Mouse (Mus musculus): ENCODE data around the gene Rps27a. TPM values are rescaled to one million over a fixed set of nuclear protein-coding genes. Genes with fewer than 3 reads are reported as not detected.
A peak's percentile ranks its signal among the peaks of the same experiment; 100 is the strongest.

Gene Rps27a
- polyA plus RNA-seq, 1 experiment from 2014 or later, result 1,015 TPM

GRCm38 (mm10) chr11:29525988-29526794, 21.7 kb downstream of the Rps27a start, which contains the start of gene Mtif2:
TSS of gene Mtif2 (plus strand) at chr11:29526408.
- Histone ChIP-seq H3K4me2 (replicated peaks; ENCODE audit: low read depth) (peak within 1 kb of the TSS; percentile 73), H3K4me1 (replicated peaks; ENCODE audit: control insufficient read depth, insufficient read depth) (no peaks in the 10 kb centered on the region; the same call in 1 of the 2 replicates), H3K4me3 (ENCODE audit: low read depth, low read length) (peak within 1 kb of the TSS; percentile 71), H3K27ac (replicated peaks) (peak within 1 kb of the TSS; percentile 89), H3K27me3 (ENCODE audit: control insufficient read depth, insufficient read depth, low read length) (no peaks in the 10 kb centered on the region), H3K9me3 (ENCODE audit: control insufficient read depth, low read length) (no peaks in the 10 kb centered on the region), H3K36me3 (ENCODE audit: control insufficient read depth, insufficient read depth, low read length) (no peaks in the 10 kb centered on the region), H3K9ac (ENCODE audit: low read length) (peak within 1 kb of the TSS; percentile 80)
- ATAC-seq (ENCODE audit: low FRiP score, low TSS enrichment) (peak; percentile 99), DNase-seq (ENCODE audit: low spot score) (peak; percentile 86)
- TF ChIP-seq EP300 (optimal IDR thresholded peaks at IDR 0.05) (peak; percentile 57), CTCF (IDR thresholded peaks at IDR 0.05; ENCODE audit: low read depth) (peak; percentile 21; the same call in 1 of the 2 replicates)
- 3% methylated on average over 47 of the region's 47 CpGs for WGBS

GRCm38 (mm10) chr11:29514682-29515412, 33.1 kb downstream of the Rps27a start, which contains the start of gene Prorsd1:
TSS of gene Prorsd1 (minus strand) at chr11:29515033.
- 2% methylated on average over 40 of the region's 40 CpGs for WGBS
- Histone ChIP-seq H3K27me3 (ENCODE audit: control insufficient read depth, insufficient read depth, low read length) (no peaks in the 10 kb centered on the region), H3K9me3 (ENCODE audit: control insufficient read depth, low read length) (no peaks in the 10 kb centered on the region), H3K27ac (replicated peaks) (peak within 1 kb of the TSS; percentile 84), H3K36me3 (ENCODE audit: control insufficient read depth, insufficient read depth, low read length) (no peaks in the 10 kb centered on the region), H3K4me3 (ENCODE audit: low read depth, low read length) (peak within 1 kb of the TSS; percentile 69), H3K9ac (ENCODE audit: low read length) (peak within 1 kb of the TSS; percentile 73), H3K4me2 (replicated peaks; ENCODE audit: low read depth) (peak within 1 kb of the TSS; percentile 68), H3K4me1 (replicated peaks; ENCODE audit: control insufficient read depth, insufficient read depth) (no peaks in the 10 kb centered on the region)
- no peak for TF ChIP-seq EP300 (optimal IDR thresholded peaks at IDR 0.05)
- TF ChIP-seq CTCF (IDR thresholded peaks at IDR 0.05; ENCODE audit: low read depth), result 0 out of 2 replicates have a peak, but pooled peaks have one; percentile 7
- DNase-seq (ENCODE audit: low spot score), result peak; percentile 95
- ATAC-seq (ENCODE audit: low FRiP score, low TSS enrichment), result peak; percentile 99

GRCm38 (mm10) chr11:29514325-29514681, 33.6 kb downstream of the Rps27a start:
- ATAC-seq (ENCODE audit: low FRiP score, low TSS enrichment), result no peak
- DNase-seq (ENCODE audit: low spot score), result no peak
- peak overlapping the region; percentile 84 for H3K27ac ChIP-seq (replicated peaks)
- 14% methylated on average over 10 of the region's 10 CpGs for WGBS
- H3K9me3 ChIP-seq (ENCODE audit: control insufficient read depth, low read length), result no peaks in the 10 kb centered on the region
- H3K4me1 ChIP-seq (replicated peaks; ENCODE audit: control insufficient read depth, insufficient read depth), result no peaks in the 10 kb centered on the region
- H3K4me2 ChIP-seq (replicated peaks; ENCODE audit: low read depth), result peak overlapping the region; percentile 68
- H3K9ac ChIP-seq (ENCODE audit: low read length), result peak overlapping the region; percentile 73
- no peak for TF ChIP-seq CTCF (IDR thresholded peaks at IDR 0.05; ENCODE audit: low read depth)
- TF ChIP-seq EP300 (optimal IDR thresholded peaks at IDR 0.05), result no peak
- peak overlapping the region; percentile 69 for H3K4me3 ChIP-seq (ENCODE audit: low read depth, low read length)
- no peaks in the 10 kb centered on the region for H3K36me3 ChIP-seq (ENCODE audit: control insufficient read depth, insufficient read depth, low read length)
- no peaks in the 10 kb centered on the region for H3K27me3 ChIP-seq (ENCODE audit: control insufficient read depth, insufficient read depth, low read length)

- ATAC-seq (ENCODE audit: low FRiP score, low TSS enrichment) (no peak), DNase-seq (ENCODE audit: low spot score) (no peak)
- TF ChIP-seq CTCF (IDR thresholded peaks at IDR 0.05; ENCODE audit: low read depth) (no peak), EP300 (optimal IDR thresholded peaks at IDR 0.05) (no peak)
- no peak overlapping the region for H3K9ac ChIP-seq (ENCODE audit: low read length)
- H3K27ac ChIP-seq (replicated peaks), result no peak overlapping the region
- no peak overlapping the region for H3K4me2 ChIP-seq (replicated peaks; ENCODE audit: low read depth)
- no peaks in the 10 kb centered on the region for H3K36me3 ChIP-seq (ENCODE audit: control insufficient read depth, insufficient read depth, low read length)
- no peaks in the 10 kb centered on the region for H3K4me1 ChIP-seq (replicated peaks; ENCODE audit: control insufficient read depth, insufficient read depth)
- 92% methylated on average over 4 of the region's 4 CpGs for WGBS
- no peak overlapping the region for H3K4me3 ChIP-seq (ENCODE audit: low read depth, low read length)
- H3K9me3 ChIP-seq (ENCODE audit: control insufficient read depth, low read length), result no peaks in the 10 kb centered on the region
- no peaks in the 10 kb centered on the region for H3K27me3 ChIP-seq (ENCODE audit: control insufficient read depth, insufficient read depth, low read length)
Observed at GRCm38 (mm10) chr11:29512818-29513535, 34.9 kb downstream of the Rps27a start.

GRCm38 (mm10) chr11:29509421-29509820, 38.5 kb downstream of the Rps27a start:
- H3K27ac ChIP-seq (replicated peaks), result no peak overlapping the region
- TF ChIP-seq CTCF (IDR thresholded peaks at IDR 0.05; ENCODE audit: low read depth) (no peak), EP300 (optimal IDR thresholded peaks at IDR 0.05) (no peak)
- H3K4me1 ChIP-seq (replicated peaks; ENCODE audit: control insufficient read depth, insufficient read depth), result no peaks in the 10 kb centered on the region
- no peak for DNase-seq (ENCODE audit: low spot score)
- no peaks in the 10 kb centered on the region for H3K9me3 ChIP-seq (ENCODE audit: control insufficient read depth, low read length)
- 100% methylated on average over 1 of the region's 1 CpGs for WGBS
- ATAC-seq (ENCODE audit: low FRiP score, low TSS enrichment), result no peak
- H3K27me3 ChIP-seq (ENCODE audit: control insufficient read depth, insufficient read depth, low read length), result no peaks in the 10 kb centered on the region
- no peaks in the 10 kb centered on the region; the same call in 1 of the 2 replicates for H3K36me3 ChIP-seq (ENCODE audit: control insufficient read depth, insufficient read depth, low read length)
- H3K4me2 ChIP-seq (replicated peaks; ENCODE audit: low read depth), result no peak overlapping the region
- no peak overlapping the region for H3K4me3 ChIP-seq (ENCODE audit: low read depth, low read length)
- H3K9ac ChIP-seq (ENCODE audit: low read length), result no peak overlapping the region

Data from stomach, postnatal 0 days (tissue).